Mouse (Mus musculus) hindbrain, embryonic 15.5 days (tissue): Measurements from ENCODE around the gene Foxn3. TPM values are rescaled to one million over a fixed set of nuclear protein-coding genes. Genes with fewer than 3 reads are reported as not detected.

Experiments
- ATAC-seq: fragments of 200-750 bp; cut with Nextera tagmentation; 2 replicates; pipeline ENCODE4 v1.8.0; 2017; ENCODE audit warnings: low read depth, moderate number of reproducible peaks, moderate TSS enrichment; ENCODE audit not compliant: low FRiP score
- H3K27ac ChIP-seq: fragments of 300-500 bp; sonication (generic); replicated peaks from 2 replicates; pipeline ENCODE4 v1.5.1; 2015; ENCODE audit warnings: mild to moderate bottlenecking, inconsistent platforms
- H3K27me3 ChIP-seq: fragments of 300-500 bp; sonication (generic); 2 replicates; pipeline ENCODE4 v1.6.1; 2015; ENCODE audit warnings: control low read depth, inconsistent platforms
- H3K36me3 ChIP-seq: fragments of 300-500 bp; sonication (generic); 2 replicates; pipeline ENCODE4 v1.6.1; 2015; ENCODE audit warnings: control low read depth, inconsistent platforms
- H3K4me1 ChIP-seq: fragments of 300-500 bp; sonication (generic); replicated peaks from 2 replicates; pipeline ENCODE4 v1.6.1; 2015; ENCODE audit warnings: control low read depth, inconsistent platforms
- H3K4me2 ChIP-seq: fragments of 300-500 bp; sonication (generic); 2 replicates; pipeline ENCODE4 v1.6.1; 2015; ENCODE audit warnings: moderate library complexity, mild to moderate bottlenecking, inconsistent platforms
- H3K4me3 ChIP-seq: fragments of 300-500 bp; sonication (generic); 2 replicates; pipeline ENCODE4 v1.5.1; 2015; ENCODE audit warnings: mild to moderate bottlenecking, inconsistent platforms
- H3K9ac ChIP-seq: fragments of 300-500 bp; sonication (generic); 2 replicates; pipeline ENCODE4 v1.6.1; 2015; ENCODE audit warnings: inconsistent platforms
- H3K9me3 ChIP-seq: fragments of 300-500 bp; sonication (generic); 2 replicates; pipeline ENCODE4 v1.6.1; 2016; ENCODE audit warnings: control low read depth, inconsistent platforms
- WGBS: fragments of 180-500 bp; shearing (Covaris S2); methylation state at CpG from one replicate; pipeline ENCODE4 v1.1.7; 2015; 5-methylcytosine and 5-hydroxymethylcytosine counted together
- polyA plus RNA-seq: library from polyadenylated mRNA; unstranded; fragments of >200 nt; fragmentation: Nextera tagmentation; extraction: Ambion mirVana; gene quantifications from 2 replicates; pipeline ENCODE4 v1.2.1, GENCODE M21; 2015

Gene Foxn3
- polyA plus RNA-seq, 1 experiment from 2014 or later: 78.1 TPM

- 95% methylated on average over 4 of the region's 4 CpGs for WGBS
These were observed 23.2 kb downstream of the Foxn3 start for GRCm38 (mm10) chr12:99540201-99540600.

GRCm38 (mm10) chr12:99537316-99537715 lies 26.1 kb downstream of the Foxn3 start:
- no peaks in the 10 kb centered on the region for H3K36me3 ChIP-seq
- no peaks in the 10 kb centered on the region for H3K4me1 ChIP-seq
- no peaks in the 10 kb centered on the region for H3K27me3 ChIP-seq
- no peak overlapping the region for H3K9ac ChIP-seq
- WGBS: 92% methylated on average over 6 of the region's 6 CpGs
- ATAC-seq: no peak
- 0 out of 2 replicates have a peak, but pooled peaks cover 3% of the 10 kb centered on the region for H3K9me3 ChIP-seq
- no peak overlapping the region for H3K4me2 ChIP-seq
- no peak overlapping the region for H3K27ac ChIP-seq
- no peak overlapping the region for H3K4me3 ChIP-seq

More at GRCm38 (mm10) chr12:99540201-99540600, 23.2 kb downstream of the Foxn3 start:
- no peak overlapping the region for H3K4me2 ChIP-seq
- H3K9me3 ChIP-seq: no peaks in the 10 kb centered on the region
- no peaks in the 10 kb centered on the region for H3K4me1 ChIP-seq
- no peak overlapping the region for H3K9ac ChIP-seq
- ATAC-seq: no peak
- no peaks in the 10 kb centered on the region for H3K27me3 ChIP-seq
- no peak overlapping the region for H3K27ac ChIP-seq
- no peaks in the 10 kb centered on the region for H3K36me3 ChIP-seq
- no peak overlapping the region for H3K4me3 ChIP-seq

- Histone ChIP-seq H3K4me2 (no peak overlapping the region), H3K4me1 (no peaks in the 10 kb centered on the region), H3K27me3 (no peaks in the 10 kb centered on the region), H3K27ac (no peak overlapping the region), H3K9ac (no peak overlapping the region), H3K36me3 (no peaks in the 10 kb centered on the region), H3K9me3 (0 out of 2 replicates have a peak, but pooled peaks cover 3% of the 10 kb centered on the region), H3K4me3 (no peak overlapping the region)
- ATAC-seq: no peak
- 98% methylated on average over 5 of the region's 5 CpGs for WGBS
These were observed 27.0 kb downstream of the Foxn3 start for GRCm38 (mm10) chr12:99536426-99536825.

GRCm38 (mm10) chr12:99532342-99532741 lies 31.0 kb downstream of the Foxn3 start:
- Histone ChIP-seq H3K9me3 (0 out of 2 replicates have a peak, but pooled peaks cover 3% of the 10 kb centered on the region), H3K4me3 (no peak overlapping the region), H3K4me1 (0 out of 2 replicates have a peak, but pooled peaks cover 9% of the 10 kb centered on the region), H3K27ac (no peak overlapping the region), H3K36me3 (no peaks in the 10 kb centered on the region), H3K27me3 (no peaks in the 10 kb centered on the region), H3K9ac (no peak overlapping the region), H3K4me2 (no peak overlapping the region)
- WGBS: 90% methylated on average over 7 of the region's 7 CpGs
- no peak for ATAC-seq

- Histone ChIP-seq H3K9me3 (0 out of 2 replicates have a peak, but pooled peaks cover under 1% of the 10 kb centered on the region), H3K27ac (no peak overlapping the region), H3K4me3 (no peak overlapping the region), H3K4me1 (peaks cover 14% of the 10 kb centered on the region), H3K27me3 (no peaks in the 10 kb centered on the region), H3K9ac (no peak overlapping the region), H3K36me3 (no peaks in the 10 kb centered on the region), H3K4me2 (no peak overlapping the region)
- no peak for ATAC-seq
- WGBS: 66% methylated on average over 17 of the region's 17 CpGs
These were observed 33.5 kb downstream of the Foxn3 start for GRCm38 (mm10) chr12:99529687-99530411.

- 55% methylated on average over 5 of the region's 5 CpGs for WGBS
- Histone ChIP-seq H3K4me1 (peaks cover 14% of the 10 kb centered on the region), H3K9me3 (no peaks in the 10 kb centered on the region), H3K36me3 (no peaks in the 10 kb centered on the region), H3K27ac (no peak overlapping the region), H3K4me2 (no peak overlapping the region), H3K9ac (no peak overlapping the region), H3K27me3 (no peaks in the 10 kb centered on the region), H3K4me3 (no peak overlapping the region)
- ATAC-seq: no peak
These were observed 34.4 kb downstream of the Foxn3 start for GRCm38 (mm10) chr12:99528958-99529357.

- H3K9me3 ChIP-seq: no peaks in the 10 kb centered on the region
- H3K4me1 ChIP-seq: peaks cover 14% of the 10 kb centered on the region
- H3K36me3 ChIP-seq: no peaks in the 10 kb centered on the region
- H3K27ac ChIP-seq: no peak overlapping the region
- no peaks in the 10 kb centered on the region for H3K27me3 ChIP-seq
- no peak overlapping the region for H3K4me2 ChIP-seq
- no peak for ATAC-seq
- H3K4me3 ChIP-seq: no peak overlapping the region
- 66% methylated on average over 6 of the region's 6 CpGs for WGBS
- no peak overlapping the region for H3K9ac ChIP-seq
These were observed 35.9 kb downstream of the Foxn3 start for GRCm38 (mm10) chr12:99527452-99527851.

- no peaks in the 10 kb centered on the region for H3K36me3 ChIP-seq
- no peak overlapping the region for H3K27ac ChIP-seq
- H3K4me3 ChIP-seq: no peak overlapping the region
- H3K9ac ChIP-seq: no peak overlapping the region
- peak; percentile 34; the same call in 1 of the 2 replicates for ATAC-seq
- H3K9me3 ChIP-seq: no peaks in the 10 kb centered on the region
- no peaks in the 10 kb centered on the region for H3K27me3 ChIP-seq
- H3K4me1 ChIP-seq: peaks cover 14% of the 10 kb centered on the region
- no peak overlapping the region for H3K4me2 ChIP-seq
- 62% methylated on average over 9 of the region's 9 CpGs for WGBS
These were observed 36.7 kb downstream of the Foxn3 start for GRCm38 (mm10) chr12:99526571-99527140.

GRCm38 (mm10) chr12:99522882-99523281 lies 40.5 kb downstream of the Foxn3 start:
- WGBS: 96% methylated on average over 2 of the region's 2 CpGs
- Histone ChIP-seq H3K4me3 (no peak overlapping the region), H3K27me3 (no peaks in the 10 kb centered on the region), H3K27ac (no peak overlapping the region), H3K4me1 (peaks cover 24% of the 10 kb centered on the region), H3K9ac (no peak overlapping the region), H3K9me3 (no peaks in the 10 kb centered on the region), H3K36me3 (no peaks in the 10 kb centered on the region), H3K4me2 (no peak overlapping the region)
- ATAC-seq: no peak

GRCm38 (mm10) chr12:99519862-99520261 lies 43.5 kb downstream of the Foxn3 start:
- H3K27me3 ChIP-seq: no peaks in the 10 kb centered on the region
- no peak overlapping the region for H3K9ac ChIP-seq
- H3K4me2 ChIP-seq: no peak overlapping the region
- H3K27ac ChIP-seq: peak overlapping the region; percentile 63
- H3K4me1 ChIP-seq: peaks cover 18% of the 10 kb centered on the region
- H3K36me3 ChIP-seq: no peaks in the 10 kb centered on the region
- 77% methylated on average over 4 of the region's 4 CpGs for WGBS
- H3K9me3 ChIP-seq: no peaks in the 10 kb centered on the region
- no peak for ATAC-seq
- H3K4me3 ChIP-seq: no peak overlapping the region

- H3K4me2 ChIP-seq: peak overlapping the region; percentile 17
- no peaks in the 10 kb centered on the region for H3K27me3 ChIP-seq
- ATAC-seq: peak; percentile 86
- H3K4me1 ChIP-seq: peaks cover 18% of the 10 kb centered on the region
- H3K36me3 ChIP-seq: no peaks in the 10 kb centered on the region
- no peaks in the 10 kb centered on the region for H3K9me3 ChIP-seq
- no peak overlapping the region for H3K4me3 ChIP-seq
- H3K9ac ChIP-seq: no peak overlapping the region
- WGBS: 19% methylated on average over 9 of the region's 9 CpGs
- peak overlapping the region; percentile 63 for H3K27ac ChIP-seq
These were observed 44.2 kb downstream of the Foxn3 start for GRCm38 (mm10) chr12:99519191-99519614.

- H3K36me3 ChIP-seq: no peaks in the 10 kb centered on the region
- H3K27ac ChIP-seq: 0 out of 2 replicates have a peak overlapping the region, but pooled peaks have one; percentile 63
- H3K4me1 ChIP-seq: peaks cover 18% of the 10 kb centered on the region
- no peak overlapping the region; the same call in 1 of the 2 replicates for H3K4me2 ChIP-seq
- H3K9me3 ChIP-seq: no peaks in the 10 kb centered on the region
- H3K9ac ChIP-seq: no peak overlapping the region
- no peak overlapping the region for H3K4me3 ChIP-seq
- ATAC-seq: peak; percentile 42; the same call in 1 of the 2 replicates
- WGBS: 83% methylated on average over 10 of the region's 10 CpGs
- H3K27me3 ChIP-seq: no peaks in the 10 kb centered on the region
These were observed 44.7 kb downstream of the Foxn3 start for GRCm38 (mm10) chr12:99518640-99519039.
